Mouse (Mus musculus) frontal cortex, postnatal 10 days (tissue): ENCODE results near the gene Mcm2.
A peak's percentile ranks its signal among the peaks of the same experiment; 100 is the strongest.

ENCODE experiments used
- DNase-seq, 2 experiments: peaks; one replicate each; pipeline ENCODE4 v3.0.0; 2022; ENCODE audit warnings: low spot score in 2 of 2, mixed read lengths in 1 of 2

Mcm2 gene

DNA sequence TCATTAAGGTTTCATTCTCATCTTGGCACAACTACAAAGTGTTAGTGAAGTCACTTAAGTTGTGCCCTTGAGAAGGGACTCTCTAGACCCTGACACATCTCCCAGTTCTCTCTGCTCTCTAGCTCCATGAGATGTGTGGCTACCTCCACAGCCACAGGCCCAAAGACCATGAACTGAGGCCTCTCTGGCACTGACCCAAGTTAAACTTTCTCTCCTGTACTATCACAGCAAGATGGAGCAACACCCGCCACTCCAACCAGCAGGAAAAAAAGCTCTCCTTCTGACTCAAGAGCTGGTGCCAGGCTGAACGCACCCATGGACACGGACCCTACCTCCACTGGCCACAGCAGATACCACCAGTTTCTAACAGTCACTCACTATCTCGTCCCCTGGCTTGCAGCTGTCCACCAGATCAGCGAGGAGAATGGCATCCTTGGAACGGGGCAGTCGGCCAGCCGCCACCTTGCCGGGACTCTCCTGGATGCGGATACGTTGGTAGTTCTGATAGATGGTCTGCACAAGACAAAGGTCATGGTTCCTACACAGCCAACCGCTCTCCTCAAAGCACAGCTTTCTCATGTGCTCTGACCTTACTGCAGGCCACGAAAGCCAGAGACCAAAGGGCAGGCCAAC is 9.1 kb downstream of the Mcm2 start:
- no peak for DNase-seq

DNA sequence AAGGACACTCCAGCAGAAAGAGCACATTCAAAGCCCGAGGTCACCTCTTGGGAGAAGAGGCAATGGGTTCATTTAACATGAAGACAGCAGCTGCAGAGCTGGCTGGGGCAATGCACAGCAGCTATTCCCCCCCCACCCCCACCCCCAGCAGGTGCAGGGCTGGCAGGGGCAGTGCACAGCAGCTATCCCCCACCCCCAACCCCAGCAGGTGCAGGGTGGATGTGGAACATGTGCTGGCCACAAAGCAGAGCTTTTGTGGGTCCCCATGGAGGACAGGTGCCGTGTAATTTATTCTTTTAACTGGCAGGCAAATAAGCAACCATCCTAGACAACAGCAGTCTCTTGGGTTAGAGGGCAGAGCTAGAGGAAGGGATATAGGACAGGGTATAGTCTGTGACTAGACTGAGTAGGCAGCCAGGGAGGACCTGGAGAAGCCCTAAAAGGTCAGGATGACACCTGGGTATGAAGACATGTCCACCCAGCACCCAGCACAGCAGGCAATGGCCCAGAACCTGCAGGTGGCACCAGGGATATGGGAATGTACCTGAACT is 12.1 kb downstream of the Mcm2 start:
- DNase-seq: no peak

DNA sequence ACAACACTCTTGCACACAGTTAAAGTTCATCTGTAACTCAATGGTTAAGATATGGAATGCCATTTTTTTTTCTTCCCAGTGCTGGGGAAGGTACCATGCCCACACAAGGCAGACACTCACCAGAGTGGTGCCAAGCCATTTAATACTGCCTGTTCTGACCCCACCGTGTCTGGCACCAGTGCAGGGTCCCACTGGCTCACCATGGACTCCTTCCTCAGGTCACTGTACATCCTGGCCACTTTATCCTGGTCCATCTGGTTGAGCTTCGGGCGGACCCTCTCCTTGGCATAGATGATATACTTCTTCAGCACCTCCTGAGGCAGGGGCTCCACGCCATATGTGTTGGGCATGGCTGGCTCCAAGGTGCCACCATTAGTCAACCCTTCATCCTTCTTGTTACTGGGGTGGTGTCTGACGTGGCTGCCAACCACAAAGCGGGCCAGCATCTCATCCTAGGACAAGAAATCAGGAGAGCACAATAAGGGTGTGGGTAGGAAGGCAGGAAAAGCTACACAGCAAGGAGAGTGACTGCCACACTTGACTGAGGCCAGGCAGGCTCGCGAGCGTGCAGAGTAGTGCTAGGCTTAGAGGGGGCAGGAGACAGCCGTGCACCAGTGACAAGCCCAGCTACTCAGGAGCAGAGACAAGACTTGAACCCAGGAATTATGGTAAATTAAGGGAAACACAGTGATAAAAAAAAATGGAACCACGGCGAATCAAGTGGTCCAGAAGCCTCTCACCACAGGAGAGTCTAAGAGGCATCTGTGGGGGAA is 12.8 kb downstream of the Mcm2 start:
- no peak for DNase-seq

DNA sequence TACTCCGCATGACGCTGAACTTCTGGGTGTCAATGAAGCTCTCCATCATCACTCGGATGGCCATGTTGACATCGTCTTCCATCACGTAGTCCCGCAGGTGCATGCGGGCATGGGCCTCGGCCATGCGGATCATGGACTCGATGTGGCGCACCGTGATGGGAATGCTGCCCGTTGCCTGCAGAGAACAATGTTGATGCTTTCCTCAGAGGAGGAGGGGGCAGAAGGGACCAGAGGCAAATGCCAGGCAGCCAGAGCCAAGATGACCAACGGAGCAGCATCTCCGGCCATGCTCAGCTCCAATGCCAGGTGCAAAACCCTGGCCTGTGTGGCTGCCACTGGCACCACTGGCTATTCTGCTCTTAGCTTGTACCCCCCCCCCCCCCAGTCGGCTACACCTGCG is 13.9 kb downstream of the Mcm2 start:
- DNase-seq: no peak

DNA sequence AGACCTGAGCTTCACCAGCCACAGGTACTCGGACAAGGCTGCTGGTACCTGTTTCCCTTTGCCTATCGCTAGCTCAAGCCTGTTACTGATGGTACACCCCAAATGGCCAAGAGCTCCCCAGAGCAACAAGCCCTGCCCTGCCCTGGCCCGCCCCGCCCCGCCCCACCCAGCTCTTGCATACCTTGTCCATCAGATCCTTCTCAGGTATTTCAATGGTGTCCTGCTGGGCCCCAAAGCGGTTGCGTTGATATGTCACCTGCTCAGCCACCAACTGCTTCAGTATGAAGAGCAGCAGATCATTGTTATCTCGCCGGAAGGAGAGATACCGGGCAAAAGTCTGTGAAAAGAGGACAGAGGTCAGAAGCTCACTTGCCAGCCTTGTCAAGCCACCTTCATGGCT is 14.4 kb downstream of the Mcm2 start:
- no peak for DNase-seq

DNA sequence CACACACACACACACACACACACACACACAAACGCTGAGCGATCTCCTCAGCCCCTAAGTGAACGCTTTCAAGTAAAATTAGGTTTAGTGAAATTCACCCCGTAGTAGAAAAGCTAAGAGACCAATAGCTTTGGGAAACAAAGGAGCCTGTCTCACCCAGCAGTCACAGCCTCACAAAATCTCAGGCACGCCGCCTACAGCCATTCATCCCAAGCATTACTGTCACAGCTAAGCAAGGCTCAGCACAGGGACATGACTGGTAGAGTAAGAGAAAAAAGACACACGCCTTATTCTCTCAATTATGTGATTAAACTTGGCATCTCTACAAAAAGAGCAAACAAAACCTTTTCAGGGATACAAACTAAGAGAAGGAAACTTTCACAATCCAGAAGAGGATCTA is 17.2 kb downstream of the Mcm2 start:
- DNase-seq: no peak

DNA sequence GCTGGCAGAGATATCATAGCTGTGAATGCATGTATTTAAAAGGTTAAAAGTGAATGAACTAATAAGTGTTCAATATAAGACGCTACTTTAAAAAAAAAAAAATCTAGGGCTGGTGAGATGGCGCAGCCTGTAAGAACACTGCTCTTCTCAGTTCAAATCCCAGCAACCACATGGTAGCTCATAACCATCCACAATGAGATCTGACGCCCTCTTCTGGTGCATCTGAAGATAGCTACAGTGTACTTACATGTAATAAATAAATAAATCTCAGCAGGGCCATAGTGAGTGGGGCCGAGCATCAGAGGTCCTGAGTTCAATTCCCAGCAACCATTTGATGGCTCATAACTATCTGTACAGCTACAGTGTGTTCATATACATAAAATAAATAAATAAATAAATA is 19.1 kb downstream of the Mcm2 start:
- no peak for DNase-seq

DNA sequence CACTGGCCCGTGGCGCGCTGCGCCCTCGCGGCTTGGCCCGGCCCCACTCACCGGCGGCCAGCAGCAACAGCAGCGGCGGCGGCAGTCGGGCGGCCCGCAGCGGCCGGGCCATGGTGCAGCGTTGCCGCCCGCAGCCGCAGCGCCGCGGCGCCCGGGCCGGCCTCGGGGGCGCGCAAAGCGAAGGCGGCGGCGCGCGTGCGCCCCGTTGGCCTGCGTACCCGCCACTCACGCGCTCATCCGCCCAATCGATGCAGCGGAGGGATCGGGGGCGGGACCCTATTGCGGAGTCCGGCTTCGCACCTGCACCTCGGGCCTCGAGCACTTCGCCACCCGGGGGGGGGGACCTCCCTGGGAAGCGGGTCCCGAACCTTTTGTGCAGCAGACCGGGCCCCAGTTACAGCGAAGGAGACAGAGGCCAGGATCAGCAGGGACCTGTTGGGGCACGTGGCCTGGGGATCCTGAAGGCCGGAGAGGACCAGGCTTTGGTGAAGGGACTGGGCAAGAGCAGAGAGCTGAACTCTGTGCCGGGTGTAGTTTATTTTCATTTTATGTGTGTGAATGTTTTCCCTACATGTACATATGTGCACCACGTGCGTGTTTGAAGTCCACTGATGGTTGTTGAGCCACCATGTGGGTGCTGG is 23.6 kb downstream of the Mcm2 start, which contains the start of gene Podxl2:
Gene Podxl2, minus strand, starts transcription at position 177 of the 641 bp plus-strand sequence.
- peak; percentile 76 to 85 for DNase-seq

DNA sequence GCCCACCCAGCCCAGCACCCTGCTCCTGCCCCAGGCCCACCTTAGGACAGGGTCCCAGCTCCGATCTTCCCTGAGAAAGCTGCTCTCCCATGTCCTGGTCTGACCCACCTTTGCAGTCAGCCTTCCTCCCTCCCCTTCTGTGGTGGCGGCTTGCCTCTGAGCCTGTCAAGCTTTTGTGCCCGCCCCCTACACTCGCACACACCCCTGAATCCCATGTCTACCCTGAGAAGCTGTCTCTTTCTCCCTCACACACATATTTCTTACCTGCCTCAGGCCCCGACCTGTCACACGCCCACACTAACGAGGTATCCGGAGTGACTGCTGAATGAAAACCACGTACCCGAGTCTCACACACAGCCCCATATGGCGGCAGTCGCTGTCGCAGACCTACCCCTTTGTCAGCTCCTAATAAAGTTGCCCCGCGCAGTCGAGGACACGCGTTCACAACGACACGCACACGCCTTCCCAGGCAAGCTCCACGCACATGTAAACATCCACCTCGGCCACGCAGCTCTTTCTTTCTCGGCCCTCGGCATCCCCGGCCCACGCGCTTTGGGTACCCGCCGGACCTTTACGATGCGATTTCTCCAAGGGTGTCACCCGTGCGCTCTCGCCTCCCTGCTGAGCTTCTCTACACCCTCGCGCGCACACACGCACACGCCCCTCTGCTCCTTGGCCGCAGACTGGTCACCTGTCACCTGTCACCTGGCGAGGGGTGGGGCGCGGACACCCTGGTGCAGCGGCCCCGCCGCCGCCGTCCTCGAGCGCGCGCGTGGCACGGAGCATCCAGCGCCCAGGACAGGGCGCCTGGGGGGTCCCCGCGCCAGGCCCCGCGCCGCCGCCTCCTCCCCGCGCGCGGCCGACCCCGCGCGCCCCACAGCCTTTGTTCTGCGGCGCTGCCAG is 24.4 kb downstream of the Mcm2 start:
- peak; percentile 36 to 50 for DNase-seq

DNA sequence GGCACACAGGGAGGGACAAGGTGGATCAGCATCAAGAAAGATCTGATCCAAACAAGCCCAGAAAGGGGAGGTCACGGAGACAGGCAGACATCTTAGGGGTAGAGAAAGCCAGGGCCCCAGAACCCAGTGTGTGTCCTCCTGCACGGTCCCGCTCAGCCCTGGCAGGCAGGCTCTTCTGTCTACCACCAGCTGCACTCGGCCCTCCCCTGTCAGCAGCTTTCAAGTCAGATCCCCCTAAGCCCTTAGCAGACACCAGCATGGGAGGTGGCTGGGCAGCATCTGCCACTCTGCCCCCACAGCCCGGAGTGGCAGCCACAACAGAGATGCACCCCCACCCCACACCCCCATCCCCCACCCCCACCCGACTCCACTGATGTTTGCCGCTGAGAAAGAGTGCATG is 25.8 kb downstream of the Mcm2 start:
- no peak for DNase-seq

DNA sequence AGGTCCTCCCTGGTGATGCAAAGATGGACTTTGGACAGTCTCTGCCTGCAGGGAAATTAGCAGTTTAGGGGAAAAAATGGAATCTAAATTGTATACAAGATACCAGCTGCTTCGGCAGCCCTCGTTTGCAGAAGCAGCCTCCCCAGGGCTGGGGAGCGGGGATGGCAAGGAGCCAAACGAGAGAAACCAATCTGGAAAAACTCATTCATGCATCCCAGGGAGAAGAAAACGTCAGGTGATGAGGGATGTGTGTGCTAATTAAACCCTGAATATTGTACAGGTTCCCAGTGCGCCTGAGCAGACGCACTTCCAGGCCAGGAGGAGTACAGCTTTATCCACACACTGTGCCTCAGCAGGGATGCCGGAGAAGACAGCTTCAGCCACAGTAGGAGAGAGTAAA is 27.0 kb downstream of the Mcm2 start:
- peak; percentile 43 to 53 for DNase-seq

DNA sequence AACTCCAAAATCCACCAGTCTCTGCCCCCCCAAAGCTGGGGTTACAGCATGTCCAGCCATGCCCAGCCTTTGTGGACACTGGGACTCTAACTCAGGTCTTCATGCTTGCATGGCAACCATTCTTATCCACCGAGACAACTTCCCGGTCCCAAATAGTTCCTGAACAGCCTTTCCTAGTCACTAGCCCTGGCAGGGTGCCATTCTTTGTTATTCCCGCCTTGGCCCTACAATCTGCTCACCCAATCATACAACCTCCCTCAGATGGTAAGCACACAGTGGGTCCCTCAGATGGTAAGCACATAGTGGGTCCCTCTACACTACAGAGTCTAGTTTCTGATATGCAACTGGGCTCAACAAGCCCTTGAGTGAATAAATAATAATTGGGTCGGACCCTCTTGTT is 28.0 kb downstream of the Mcm2 start:
- DNase-seq: no peak

DNA sequence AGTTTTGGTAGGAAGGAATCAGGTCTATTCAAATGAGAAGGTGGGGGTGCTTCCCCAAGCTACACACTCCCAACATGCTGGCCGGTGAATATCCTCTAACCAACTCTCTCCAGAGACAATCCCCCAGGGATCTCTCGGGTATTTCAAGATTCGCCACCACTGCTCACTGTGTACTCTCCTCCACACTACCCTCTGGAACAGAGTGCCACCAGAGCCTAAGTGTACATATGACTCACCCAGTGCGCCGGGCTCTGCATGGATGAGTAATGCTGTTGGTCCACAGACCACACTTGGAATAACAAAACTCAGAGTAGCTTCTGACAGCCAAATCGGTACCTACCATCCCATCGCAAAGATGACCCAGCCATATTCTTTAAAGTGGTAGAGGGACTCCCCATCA is 29.1 kb downstream of the Mcm2 start:
- DNase-seq: no peak

DNA sequence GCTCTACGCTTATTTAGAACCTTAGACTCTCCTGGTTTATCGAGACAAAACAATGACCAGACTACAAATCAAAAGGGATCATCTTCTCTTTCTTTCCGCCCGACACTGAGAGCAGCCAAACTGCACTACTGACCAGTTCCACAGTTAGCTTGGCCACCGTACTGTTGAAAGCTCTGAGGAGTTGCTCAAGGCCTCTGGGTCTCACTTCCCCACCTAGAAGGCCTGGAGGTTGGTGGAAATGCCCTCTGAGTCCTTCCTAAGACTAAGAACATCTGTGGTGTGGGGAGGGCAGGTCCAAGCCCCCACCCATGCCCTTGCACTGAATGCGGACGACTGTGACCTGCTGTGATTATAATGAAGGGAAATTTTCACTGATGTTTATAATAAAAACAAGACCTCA is 32.9 kb downstream of the Mcm2 start:
- no peak for DNase-seq

DNA sequence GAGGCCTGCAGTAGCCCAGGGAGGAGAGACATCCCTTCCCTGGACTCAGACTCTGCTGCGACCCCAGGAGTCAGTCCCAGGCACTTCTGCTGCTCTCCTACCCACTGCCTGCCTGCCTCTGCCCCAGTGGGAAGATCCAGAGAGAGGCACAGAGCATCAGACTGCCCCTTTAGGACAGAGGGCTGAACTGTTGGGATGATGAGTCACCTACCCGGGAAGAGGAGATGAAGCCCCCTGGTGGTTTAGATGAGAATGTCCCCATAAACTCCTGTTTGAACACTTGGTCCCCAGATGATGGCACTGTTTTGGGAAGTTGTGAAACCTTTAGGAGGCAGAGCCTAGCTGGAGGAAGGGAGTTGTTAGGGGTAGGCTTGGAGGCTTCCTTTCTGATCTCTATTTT is 37.7 kb downstream of the Mcm2 start:
- no peak for DNase-seq

DNA sequence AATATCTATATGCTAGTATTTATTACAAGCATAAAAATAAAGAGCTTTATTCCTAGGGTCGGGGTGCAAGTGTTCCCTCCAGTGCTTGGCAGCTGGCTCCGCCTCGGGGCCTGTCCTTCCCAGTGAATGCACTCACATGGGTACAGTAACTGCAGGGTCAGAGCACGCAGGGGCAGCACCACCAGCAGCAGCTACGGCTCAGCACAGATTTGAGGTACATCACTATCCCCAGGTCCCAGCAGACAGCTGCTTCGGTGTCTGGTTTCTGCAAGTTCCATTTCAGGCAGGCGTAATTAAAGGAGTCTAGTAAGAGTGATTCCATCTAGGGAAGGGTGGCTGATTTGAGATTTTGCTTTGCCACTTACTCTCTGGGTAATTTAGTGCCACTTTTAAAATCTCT is 40.2 kb downstream of the Mcm2 start:
- DNase-seq: no peak

DNA sequence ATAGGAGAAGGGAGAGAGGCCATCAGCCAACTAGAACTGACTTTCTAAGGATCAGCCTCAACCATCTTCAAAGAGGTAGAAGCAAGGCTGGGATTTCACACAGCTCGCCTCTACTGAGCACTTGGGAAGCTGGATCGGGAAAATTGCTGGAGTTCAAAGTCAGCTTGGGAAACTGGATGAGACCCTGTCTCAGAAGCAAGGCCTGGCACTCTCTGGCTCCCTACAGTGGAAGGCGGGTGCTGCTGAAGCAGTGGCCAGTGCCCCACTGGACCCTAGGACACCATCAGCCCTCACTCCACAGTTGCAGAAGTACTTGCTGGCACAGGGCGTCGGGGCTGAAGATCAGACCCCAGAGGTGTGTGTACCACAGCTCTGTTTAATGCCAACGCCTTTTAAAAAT is 40.8 kb downstream of the Mcm2 start:
- no peak for DNase-seq

DNA sequence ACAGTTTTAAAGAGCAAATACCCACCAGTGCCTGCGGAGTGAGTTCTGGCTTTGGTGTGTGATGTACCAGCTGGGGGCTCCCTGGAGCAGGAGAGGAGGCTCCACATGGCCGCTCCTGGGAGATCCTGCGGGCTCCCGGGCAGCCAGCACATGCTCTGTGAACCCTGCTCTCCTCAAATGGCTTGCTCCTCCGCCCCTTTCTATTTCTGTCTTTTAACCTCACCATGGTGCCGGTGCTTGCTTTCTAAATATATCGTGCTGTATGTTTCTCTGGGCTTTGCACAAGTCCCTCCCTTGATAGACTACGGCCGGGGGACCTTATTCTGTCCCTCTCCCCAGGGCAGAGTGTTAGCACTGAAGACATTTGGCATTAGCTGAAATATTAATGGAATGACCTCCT is 41.3 kb downstream of the Mcm2 start:
- DNase-seq: no peak

DNA sequence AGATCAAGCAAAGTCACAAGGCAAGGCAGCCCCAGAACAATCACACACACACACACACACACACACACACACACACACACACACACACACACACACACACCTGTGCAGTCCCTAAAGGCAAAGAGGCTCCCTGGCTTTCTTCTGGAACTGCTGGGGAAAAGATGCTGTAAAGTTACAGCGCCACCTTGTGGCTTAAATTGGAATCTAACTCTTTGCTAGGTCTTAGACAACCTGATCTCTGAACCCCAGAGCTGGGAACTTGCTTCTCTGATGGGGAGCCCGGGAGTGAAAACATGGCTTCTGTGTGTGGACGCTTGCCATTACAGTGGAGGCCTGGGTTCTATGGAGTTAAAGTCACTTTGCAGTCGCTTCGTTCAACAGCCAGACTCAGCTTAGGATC is 42.9 kb downstream of the Mcm2 start:
- DNase-seq: peak in 1 of 2 experiments; percentile 57

DNA sequence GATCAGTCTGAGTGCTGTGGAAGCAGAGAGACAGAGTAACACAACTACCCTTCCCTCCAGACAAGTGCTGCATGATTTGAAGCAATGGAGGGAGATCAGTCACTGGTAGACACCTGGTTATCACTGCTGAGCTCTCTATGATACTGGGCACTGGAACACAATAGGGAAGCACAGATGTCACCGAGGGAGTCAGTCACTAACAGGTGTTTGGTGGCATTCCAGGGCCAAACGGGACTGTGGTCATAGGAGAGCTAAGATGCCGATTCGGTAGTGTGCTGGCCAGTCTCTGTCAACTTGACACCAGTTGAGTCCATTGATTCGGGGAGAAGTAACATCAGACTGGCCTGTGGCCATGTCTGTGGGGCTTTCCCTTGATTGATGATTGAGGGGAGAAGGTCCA is 44.1 kb downstream of the Mcm2 start:
- no peak for DNase-seq

DNA sequence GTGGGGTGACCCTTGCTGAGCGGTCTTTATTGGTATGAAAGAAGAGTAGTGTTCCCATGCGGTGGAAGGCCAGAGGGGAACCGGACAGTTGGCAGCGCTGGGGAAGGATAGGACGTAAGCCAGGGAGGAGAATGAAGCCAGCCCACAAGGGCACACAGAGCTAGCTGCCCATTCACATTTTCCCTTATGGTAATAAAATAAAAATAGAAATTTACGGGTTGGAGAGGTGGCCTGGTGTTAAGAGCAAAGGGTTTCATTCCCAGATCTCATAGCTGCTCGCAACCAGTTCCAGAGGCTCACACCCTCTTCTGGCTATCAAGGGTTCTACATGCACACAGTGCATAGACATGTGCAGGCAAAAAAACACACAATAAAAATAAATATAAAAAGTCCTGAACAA is 48.5 kb downstream of the Mcm2 start:
- no peak for DNase-seq

DNA sequence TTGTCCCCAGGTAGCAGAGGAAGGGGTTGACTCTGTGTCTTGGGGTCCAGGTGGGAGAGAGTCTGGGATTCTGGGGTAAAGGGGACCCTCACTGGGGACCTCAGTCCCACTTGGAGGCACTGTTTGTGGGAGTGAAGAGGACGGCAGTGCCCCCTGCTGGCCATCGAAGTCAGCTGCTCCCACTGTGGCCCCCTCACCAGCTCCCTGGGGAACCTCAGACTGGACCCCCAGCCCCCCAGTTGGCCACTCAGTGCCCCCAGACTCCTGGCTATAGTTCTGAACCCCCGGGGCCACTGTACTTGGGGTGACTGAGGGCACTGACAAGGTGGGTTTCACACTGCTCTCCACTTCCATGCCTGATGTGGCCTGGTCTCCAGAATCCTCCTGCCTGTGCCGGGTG is 49.3 kb downstream of the Mcm2 start:
- DNase-seq: no peak
